Mouse (Mus musculus) heart, postnatal 0 days (tissue): ENCODE data around the gene Lrfn2. TPM values are rescaled to one million over a fixed set of nuclear protein-coding genes. Genes with fewer than 3 reads are reported as not detected.

ENCODE experiments used
- ATAC-seq: fragments of 200-750 bp; cut with Nextera tagmentation; 2 replicates; pipeline ENCODE4 v1.8.0; 2017; ENCODE audit warnings: low read depth, moderate number of reproducible peaks, moderate library complexity; ENCODE audit not compliant: insufficient read depth
- DNase-seq: peaks from one replicate; pipeline ENCODE4 v3.0.0-alpha.2; 2016; ENCODE audit warnings: low spot score
- H3K27ac ChIP-seq: fragments of 300-500 bp; sonication (generic); 2 replicates; pipeline ENCODE4 v1.5.1; 2014; ENCODE audit warnings: low read depth, mild to moderate bottlenecking
- H3K27me3 ChIP-seq: fragments of 300-500 bp; sonication (generic); 2 replicates; pipeline ENCODE4 v1.6.1; 2014; ENCODE audit warnings: low read length, mixed read lengths; ENCODE audit not compliant: control insufficient read depth, insufficient read depth
- H3K36me3 ChIP-seq: fragments of 300-500 bp; sonication (generic); replicated peaks from 2 replicates; pipeline ENCODE4 v1.6.1; 2014; ENCODE audit warnings: low read length, mixed read lengths; ENCODE audit not compliant: control insufficient read depth, insufficient read depth
- H3K4me1 ChIP-seq: fragments of 300-500 bp; sonication (generic); 2 replicates; pipeline ENCODE4 v1.6.1; 2014; ENCODE audit warnings: antibody characterized with exemption; ENCODE audit not compliant: control insufficient read depth, insufficient read depth
- H3K4me2 ChIP-seq: fragments of 300-500 bp; sonication (generic); 2 replicates; pipeline ENCODE4 v1.6.1; 2014; ENCODE audit warnings: low read depth, mild to moderate bottlenecking, low read length, moderate library complexity
- H3K4me3 ChIP-seq: fragments of 300-500 bp; sonication (generic); 2 replicates; pipeline ENCODE4 v1.5.1; 2014; ENCODE audit warnings: low read depth, low read length
- H3K9ac ChIP-seq: fragments of 300-500 bp; sonication (generic); replicated peaks from 2 replicates; pipeline ENCODE4 v1.6.1; 2014; ENCODE audit warnings: low read depth, low read length, mixed read lengths
- H3K9me3 ChIP-seq: fragments of 300-500 bp; sonication (generic); replicated peaks from 2 replicates; pipeline ENCODE4 v1.6.1; 2016; ENCODE audit warnings: low read length; ENCODE audit not compliant: control insufficient read depth
- CTCF ChIP-seq: IDR thresholded peaks from 2 replicates; pipeline ENCODE4 v1.5.1; 2016; ENCODE audit warnings: antibody characterized with exemption, control low read depth, low read depth
- EP300 ChIP-seq: IDR thresholded peaks from 2 replicates; pipeline ENCODE4 v1.6.1; 2016; ENCODE audit warnings: antibody characterized with exemption, low read depth
- WGBS: fragments of 180-500 bp; shearing (Covaris S2); extraction: QIAGEN DNeasy Blood & Tissue Kit; methylation state at CpG from one replicate; pipeline ENCODE4 v1.1.7; 2014; 5-methylcytosine and 5-hydroxymethylcytosine counted together
- polyA plus RNA-seq: library from polyadenylated mRNA; unstranded; fragments of >200 nt; fragmentation: Nextera tagmentation; extraction: Ambion mirVana; gene quantifications from 2 replicates; pipeline ENCODE4 v1.2.1, GENCODE M21; 2015
- total RNA-seq: library from RNA; depleted of rRNA; stranded (reverse); fragments of >200 nt; gene quantifications from 2 replicates; pipeline ENCODE4 v1.2.3, GENCODE M21; 2014; ENCODE audit warnings: low replicate concordance

The Lrfn2 gene
- total and polyA plus RNA-seq, 2 experiments from 2014 or later = 0.04 TPM; not detected in 1

DNA sequence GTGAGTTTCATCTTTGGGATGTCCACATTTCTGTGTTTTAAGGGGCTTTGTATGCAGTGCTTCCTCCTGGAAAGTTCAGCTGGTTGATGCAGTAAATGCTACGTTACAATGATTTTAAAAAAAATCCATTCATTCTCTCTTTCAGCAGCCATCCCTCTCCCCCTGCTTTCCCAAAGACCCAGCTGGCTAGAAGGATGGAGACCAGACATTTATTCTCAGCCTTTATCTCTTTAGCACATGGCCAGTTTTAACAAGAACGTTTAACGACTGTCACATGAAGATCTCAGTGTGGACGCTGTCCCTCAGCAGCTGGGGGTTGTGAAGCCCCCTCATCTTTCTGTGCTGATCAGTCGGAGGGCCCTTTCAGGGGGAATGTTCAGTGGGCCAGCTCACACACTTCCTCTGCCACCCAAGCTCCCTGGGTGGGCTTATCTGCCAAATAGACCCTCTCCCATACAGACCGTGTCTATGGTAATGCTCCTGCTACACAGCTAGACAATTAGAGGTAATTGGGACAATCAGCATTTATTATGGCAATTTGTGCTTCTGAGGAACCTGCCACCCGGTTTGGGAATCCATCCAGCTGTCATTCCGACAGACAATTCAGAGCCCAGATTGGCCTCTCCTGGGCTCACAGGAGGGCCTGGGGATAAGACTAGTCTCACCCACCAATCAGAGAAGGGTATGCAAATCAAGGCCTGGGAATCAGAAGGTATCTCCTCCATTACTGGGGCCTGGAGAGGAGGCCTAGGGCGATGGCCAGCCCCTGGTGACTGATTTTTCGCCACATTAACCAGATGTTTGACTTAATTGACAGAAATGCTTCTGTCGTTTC, 111.8 kb downstream of the Lrfn2 start:
- no peak for DNase-seq
- Histone ChIP-seq H3K4me1 (no peaks in the 10 kb centered on the region), H3K27ac (no peak overlapping the region), H3K4me3 (no peak overlapping the region), H3K9ac (no peak overlapping the region), H3K4me2 (no peak overlapping the region), H3K9me3 (no peaks in the 10 kb centered on the region), H3K27me3 (0 out of 2 replicates have a peak, but pooled peaks cover 10% of the 10 kb centered on the region), H3K36me3 (no peaks in the 10 kb centered on the region)
- no peak for TF ChIP-seq CTCF
- no peak for TF ChIP-seq EP300
- ATAC-seq = no peak
- 25% methylated on average over 11 of the region's 11 CpGs for WGBS

DNA sequence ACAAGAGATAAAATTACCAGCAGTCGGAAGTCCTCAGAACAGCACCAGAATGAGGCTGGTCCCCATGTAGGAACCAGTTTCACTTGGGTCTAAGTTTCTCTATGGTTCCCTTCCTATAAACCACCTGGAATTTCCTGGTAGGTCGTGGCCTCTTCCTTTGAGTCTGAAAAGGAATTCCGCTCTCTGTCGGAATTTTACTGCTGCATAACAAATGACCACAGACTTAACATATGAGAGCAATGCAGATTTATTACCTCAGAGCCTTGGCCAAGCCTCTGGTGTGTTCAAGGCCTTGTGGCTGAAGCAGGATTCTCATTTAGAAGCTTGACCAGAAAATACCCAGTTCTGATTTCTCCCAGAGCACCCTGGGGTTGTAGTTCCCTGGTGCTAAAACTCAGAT, 115.7 kb downstream of the Lrfn2 start:
- Histone ChIP-seq H3K4me2 (no peak overlapping the region), H3K9me3 (no peaks in the 10 kb centered on the region), H3K36me3 (no peaks in the 10 kb centered on the region), H3K27me3 (0 out of 2 replicates have a peak, but pooled peaks cover 11% of the 10 kb centered on the region), H3K4me1 (no peaks in the 10 kb centered on the region), H3K27ac (no peak overlapping the region), H3K9ac (no peak overlapping the region), H3K4me3 (no peak overlapping the region)
- TF ChIP-seq EP300 (no peak), CTCF (no peak)
- no peak for ATAC-seq
- DNase-seq = no peak
- WGBS = 37% methylated on average over 4 of the region's 4 CpGs

DNA sequence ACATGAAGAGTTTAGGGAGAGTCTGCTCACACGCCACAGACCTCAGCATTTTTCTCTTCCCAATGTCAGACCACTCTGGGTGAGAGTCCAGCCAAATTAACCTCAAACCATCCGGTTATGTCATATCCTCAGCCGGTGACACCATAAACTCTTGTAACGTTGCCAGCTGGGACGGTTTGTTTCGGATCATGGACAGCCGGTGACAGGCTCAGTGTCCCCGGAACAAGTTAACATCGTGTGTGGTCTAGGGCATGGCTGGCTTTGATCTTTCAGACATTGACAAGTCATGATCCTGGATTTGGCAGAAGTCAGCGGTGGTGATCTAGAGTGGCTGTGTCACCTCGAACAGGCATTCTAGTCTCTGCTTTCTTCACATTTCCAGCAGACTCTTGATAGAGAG, 119.1 kb downstream of the Lrfn2 start:
- TF ChIP-seq CTCF = no peak
- no peak for TF ChIP-seq EP300
- ATAC-seq (no peak), DNase-seq (no peak)
- Histone ChIP-seq H3K9me3 (no peaks in the 10 kb centered on the region), H3K27me3 (peaks cover 9% of the 10 kb centered on the region), H3K4me3 (no peak overlapping the region), H3K36me3 (no peaks in the 10 kb centered on the region), H3K9ac (no peak overlapping the region), H3K27ac (no peak overlapping the region), H3K4me2 (no peak overlapping the region), H3K4me1 (no peaks in the 10 kb centered on the region)
- WGBS = 74% methylated on average over 11 of the region's 11 CpGs

DNA sequence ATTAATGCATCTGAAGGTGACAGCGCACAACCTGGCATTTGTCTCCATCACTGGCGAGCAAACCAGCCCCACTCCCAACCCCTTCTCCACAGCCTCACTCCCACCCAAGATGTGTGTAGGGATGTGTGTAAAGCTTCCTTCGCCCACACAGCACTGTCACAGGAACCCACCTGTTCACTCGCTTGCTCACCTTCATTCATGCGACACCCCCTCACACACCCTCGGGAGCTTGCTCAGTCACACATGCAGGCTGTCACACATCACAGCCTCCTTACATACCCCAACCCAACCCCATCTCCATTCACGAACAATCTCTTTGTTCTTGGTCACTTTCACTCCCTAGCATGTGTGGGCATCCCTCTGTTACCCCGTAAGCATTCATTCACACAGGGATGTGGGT, 129.0 kb downstream of the Lrfn2 start:
- Histone ChIP-seq H3K4me3 (no peak overlapping the region), H3K9me3 (no peaks in the 10 kb centered on the region), H3K9ac (no peak overlapping the region), H3K4me2 (no peak overlapping the region), H3K4me1 (no peaks in the 10 kb centered on the region), H3K36me3 (no peaks in the 10 kb centered on the region), H3K27me3 (peaks cover 82% of the 10 kb centered on the region), H3K27ac (no peak overlapping the region)
- ATAC-seq (no peak), DNase-seq (no peak)
- TF ChIP-seq CTCF (no peak), EP300 (no peak)
- WGBS = 82% methylated on average over 8 of the region's 8 CpGs

DNA sequence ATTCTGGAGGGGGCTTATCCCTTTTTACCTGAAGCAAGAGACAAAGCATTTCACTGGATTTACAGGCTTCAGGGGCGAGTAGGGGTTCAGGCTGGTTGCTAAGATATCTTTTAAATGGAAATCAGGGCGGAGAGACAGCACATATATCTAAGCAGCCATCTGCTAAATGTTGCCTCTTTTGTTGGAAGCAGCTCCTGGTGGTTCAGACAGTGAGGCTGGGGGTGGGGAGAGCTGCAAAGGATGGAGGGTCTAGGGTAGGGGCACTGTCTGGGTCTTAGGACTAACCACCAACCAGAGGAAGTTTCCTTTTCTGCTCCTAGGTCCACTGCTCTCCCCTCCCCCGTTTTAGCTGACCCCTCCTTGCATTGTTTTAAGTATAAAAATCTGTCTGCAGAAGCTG, 131.6 kb downstream of the Lrfn2 start:
- WGBS = 40% methylated on average over 3 of the region's 3 CpGs
- no peak overlapping the region for H3K4me3 ChIP-seq
- H3K4me2 ChIP-seq = no peak overlapping the region
- no peak for TF ChIP-seq CTCF
- TF ChIP-seq EP300 = no peak
- no peaks in the 10 kb centered on the region for H3K9me3 ChIP-seq
- H3K36me3 ChIP-seq = no peaks in the 10 kb centered on the region
- H3K27ac ChIP-seq = no peak overlapping the region
- ATAC-seq = no peak
- H3K27me3 ChIP-seq = peaks cover 85% of the 10 kb centered on the region
- DNase-seq = no peak
- no peaks in the 10 kb centered on the region for H3K4me1 ChIP-seq
- H3K9ac ChIP-seq = no peak overlapping the region

DNA sequence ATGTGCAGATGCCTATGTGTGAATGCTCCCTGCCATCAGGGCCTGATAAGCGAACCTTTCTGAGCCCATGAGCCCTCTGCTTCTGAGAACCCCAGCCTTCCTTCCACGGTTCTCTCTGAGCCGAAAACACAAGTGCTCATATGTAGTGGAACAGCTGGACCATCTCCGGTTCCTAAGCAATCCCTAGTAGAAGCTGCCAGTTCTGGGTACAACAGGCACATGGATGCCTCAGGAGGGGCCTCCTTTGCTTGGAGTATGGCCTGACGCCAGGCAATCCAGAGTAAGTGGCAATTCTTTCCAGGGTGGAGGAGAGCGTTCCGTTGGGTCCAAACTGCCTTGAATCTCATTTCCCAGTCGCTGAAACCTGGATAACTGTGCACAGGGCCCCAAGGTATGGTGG, 132.3 kb downstream of the Lrfn2 start:
- ATAC-seq (no peak), DNase-seq (no peak)
- WGBS = 78% methylated on average over 8 of the region's 8 CpGs
- Histone ChIP-seq H3K4me2 (no peak overlapping the region), H3K4me1 (no peaks in the 10 kb centered on the region), H3K9me3 (no peaks in the 10 kb centered on the region), H3K27me3 (peaks cover 81% of the 10 kb centered on the region), H3K27ac (no peak overlapping the region), H3K9ac (no peak overlapping the region), H3K36me3 (no peaks in the 10 kb centered on the region), H3K4me3 (no peak overlapping the region)
- TF ChIP-seq CTCF (no peak), EP300 (no peak)
